Mouse (Mus musculus) ovary, postnatal 14 days (tissue): Measurements from ENCODE around the gene Ankrd23.

Experiments used
- DNase-seq: peaks from one replicate; pipeline ENCODE4 v3.0.0; 2022; ENCODE audit warnings: low spot score

Gene Ankrd23

DNA sequence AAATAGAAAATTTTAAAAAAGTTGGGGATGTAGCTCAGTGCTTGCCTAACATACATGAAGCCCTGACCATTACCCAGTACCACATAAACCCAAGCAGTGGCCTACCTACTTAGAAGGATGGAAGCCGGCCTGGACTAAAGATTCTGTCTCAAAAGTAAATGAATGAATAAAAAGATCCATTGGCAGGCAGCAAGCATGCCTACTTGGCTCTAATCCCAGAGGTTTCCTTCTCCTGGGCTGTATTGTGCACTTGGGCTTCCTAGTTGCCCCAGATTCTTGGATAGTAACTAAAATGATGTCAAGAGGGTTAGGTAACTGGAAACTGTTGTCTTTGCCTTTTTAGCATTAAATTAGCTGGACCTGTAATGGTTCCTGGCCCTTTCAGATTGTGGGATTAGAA lies 23.4 kb downstream of the Ankrd23 start:
- DNase-seq: no peak

DNA sequence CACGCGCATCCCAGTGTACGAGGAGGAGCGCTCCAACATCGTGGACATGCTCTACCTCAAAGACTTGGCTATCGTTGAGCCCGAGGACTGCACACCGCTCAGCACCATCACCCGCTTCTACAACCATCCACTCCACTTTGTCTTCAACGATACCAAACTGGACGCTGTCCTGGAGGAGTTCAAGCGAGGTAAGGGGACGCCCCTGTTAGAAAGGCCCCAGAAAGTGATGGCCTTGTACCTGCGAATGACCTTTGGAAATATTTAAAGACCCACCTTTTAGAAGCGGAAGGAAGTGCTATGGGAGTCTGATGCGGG lies 23.8 kb downstream of the Ankrd23 start:
- DNase-seq: no peak

DNA sequence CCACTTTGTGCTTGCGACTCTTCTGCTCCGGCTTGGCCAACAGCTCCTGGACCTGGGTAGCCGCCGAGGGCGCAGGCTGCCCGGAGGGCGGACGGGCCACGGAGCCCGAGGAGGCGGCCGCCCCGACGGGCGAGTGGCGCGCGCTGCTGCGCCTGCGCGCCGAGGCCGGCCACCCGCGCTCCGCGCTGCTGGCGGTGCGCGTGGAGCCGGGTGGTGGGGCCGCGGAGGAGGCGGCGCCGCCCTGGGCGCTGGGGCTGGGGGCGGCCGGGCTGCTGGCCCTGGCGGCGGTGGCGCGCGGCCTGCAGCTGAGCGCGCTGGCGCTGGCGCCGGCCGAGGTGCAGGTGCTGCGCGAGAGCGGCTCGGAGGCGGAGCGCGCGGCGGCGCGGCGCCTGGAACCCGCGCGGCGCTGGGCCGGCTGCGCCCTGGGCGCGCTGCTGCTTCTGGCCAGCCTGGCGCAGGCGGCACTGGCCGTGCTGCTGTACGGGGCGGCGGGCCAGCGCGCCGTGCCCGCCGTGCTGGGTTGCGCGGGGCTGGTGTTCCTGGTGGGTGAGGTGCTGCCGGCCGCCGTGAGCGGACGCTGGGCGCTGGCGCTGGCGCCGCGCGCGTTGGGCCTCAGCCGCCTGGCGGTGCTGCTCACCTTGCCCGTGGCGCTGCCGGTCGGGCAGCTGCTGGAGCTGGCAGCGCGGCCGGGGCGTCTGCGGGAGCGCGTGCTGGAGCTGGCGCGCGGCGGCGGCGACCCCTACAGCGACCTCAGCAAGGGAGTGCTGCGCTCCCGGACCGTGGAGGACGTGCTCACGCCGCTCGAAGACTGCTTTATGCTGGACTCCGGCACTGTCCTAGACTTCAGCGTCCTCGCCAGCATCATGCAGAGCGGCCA lies 24.4 kb downstream of the Ankrd23 start:
- peak; percentile 23 for DNase-seq

DNA sequence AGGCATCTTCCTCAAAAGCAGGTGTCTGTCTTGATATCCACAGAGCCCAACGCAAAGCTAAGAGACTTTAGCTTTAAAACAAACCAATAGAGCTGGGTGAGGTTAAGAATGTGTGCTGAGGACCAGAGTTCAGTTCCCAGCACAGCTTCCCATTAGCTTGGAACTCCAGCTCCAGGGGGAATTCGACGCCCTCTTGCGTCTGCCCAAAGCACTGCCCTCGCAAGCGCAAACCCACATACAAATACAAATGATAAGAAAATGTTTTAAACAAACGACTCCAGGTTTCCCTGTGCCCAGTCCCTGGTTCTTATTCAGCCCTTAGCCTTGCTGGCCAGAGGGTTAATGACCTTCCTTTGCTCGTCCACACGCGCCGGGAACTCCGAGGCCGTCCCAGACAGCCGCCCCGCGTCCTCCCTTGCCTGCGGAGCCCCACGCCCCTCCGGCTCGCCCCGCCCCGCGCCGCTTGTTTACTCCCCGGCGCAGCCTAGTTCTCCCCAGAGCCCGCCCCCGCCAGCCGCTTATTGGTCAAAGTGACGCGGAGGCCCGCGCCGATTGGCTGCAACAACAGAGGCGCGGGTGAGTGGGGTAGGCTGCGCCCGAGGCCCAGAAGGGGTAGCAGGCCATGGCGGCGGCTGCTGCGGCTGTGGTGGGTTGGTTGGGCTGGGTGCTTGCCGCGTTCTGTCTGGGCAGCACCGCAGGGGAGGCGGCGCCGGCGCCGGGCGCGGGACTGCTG lies 25.2 kb downstream of the Ankrd23 start, which contains the start of gene Cnnm3:
TSS of gene Cnnm3 (plus strand) at position 579 of the 733 bp plus-strand sequence.
- peak; percentile 100 for DNase-seq

DNA sequence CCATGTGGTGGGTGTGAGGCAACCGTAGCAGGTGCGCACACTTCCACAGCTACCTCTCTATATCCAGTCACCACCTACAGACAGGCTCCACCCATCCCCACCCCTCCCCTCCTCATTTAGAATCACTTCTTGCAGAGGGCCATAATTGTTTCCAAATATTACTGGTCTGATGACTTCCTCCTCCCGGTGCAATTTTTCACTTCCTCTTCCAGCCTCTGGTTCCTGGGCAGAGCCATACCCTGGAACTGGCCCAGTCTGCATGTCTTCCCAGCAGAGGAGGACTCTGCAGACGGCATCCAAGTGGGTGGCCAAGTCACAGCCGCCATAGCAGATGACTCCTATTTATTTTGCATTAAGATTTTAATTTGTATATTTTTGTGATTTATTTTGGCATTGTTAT lies 28.4 kb downstream of the Ankrd23 start:
- no peak for DNase-seq

DNA sequence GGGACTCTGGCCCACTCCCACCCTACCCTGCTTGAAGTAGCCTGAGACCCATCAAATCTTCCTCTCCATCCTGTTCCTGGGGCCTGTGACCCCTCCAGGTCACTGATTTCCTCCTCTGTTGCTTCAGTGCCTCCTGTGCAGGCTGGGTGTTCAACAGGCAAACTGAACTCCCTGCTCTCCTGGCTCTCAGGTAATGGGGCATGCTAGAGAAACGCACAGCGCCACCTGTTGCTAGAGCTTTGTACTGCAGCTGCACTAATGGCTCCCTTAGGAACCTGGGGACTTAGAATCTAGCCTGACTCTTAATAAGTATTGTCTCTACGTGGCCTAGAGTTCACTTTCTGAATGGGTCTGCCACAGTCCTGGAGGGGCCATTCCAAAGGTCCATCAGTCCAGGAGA lies 35.4 kb downstream of the Ankrd23 start:
- peak; percentile 66 for DNase-seq

DNA sequence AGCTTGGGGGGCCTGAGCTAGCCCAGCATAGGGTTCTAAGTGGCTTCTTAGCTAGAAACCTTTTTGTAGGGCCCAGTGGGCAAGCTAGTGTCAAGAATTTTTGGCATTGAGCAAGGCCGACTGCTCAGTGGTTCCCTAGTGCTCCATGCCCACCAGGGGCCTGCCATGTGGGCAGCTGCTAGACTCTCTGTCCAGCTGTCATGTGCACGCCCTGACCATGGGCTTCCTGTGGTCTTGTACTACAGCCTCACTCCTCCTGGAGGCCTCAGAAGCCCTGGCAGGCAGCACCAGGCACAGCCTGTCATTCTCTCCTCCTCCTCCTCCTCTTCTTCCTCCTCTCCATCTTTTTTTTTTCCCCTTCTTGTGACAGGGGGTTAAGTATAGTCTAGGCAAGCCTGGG lies 39.4 kb downstream of the Ankrd23 start:
- no peak for DNase-seq

DNA sequence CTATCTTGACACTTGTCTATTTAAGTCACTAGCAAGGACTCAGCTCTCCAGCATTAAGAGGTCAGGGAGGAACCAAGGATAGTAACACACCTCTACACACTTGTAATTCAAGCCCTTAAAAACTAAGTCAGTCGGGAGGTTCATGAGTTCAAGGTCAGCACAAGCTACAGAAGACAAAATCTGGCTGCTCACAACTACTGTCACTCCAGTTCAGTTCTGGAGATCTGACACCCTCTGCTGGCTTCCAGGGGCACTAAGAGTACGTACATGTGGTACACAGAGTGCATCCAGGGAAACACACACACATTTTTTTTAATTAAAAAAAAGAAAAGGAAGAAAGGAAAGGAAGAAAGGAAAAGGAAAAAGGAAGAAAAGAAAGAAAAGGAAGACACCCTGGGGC lies 40.0 kb downstream of the Ankrd23 start:
- no peak for DNase-seq

DNA sequence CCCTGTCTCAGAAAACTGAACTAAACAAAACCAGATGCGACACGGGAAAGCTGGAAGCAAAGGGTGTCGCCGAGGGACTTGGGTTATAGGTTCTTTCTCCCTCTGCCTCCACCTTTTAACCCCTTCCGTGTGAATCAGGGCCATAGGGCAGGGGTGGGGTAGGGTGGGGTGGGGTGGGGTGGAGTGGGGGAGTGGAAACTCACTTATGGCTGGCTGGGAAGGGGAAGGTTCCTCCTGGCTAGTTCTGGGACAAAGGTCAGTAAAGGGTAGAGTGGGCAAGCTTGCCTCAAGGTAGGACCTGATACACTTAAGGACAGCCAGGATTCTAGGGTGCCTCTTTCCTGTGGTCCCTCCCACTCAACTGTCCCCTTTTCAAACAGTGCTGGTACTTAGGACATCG lies 43.4 kb downstream of the Ankrd23 start:
- no peak for DNase-seq

DNA sequence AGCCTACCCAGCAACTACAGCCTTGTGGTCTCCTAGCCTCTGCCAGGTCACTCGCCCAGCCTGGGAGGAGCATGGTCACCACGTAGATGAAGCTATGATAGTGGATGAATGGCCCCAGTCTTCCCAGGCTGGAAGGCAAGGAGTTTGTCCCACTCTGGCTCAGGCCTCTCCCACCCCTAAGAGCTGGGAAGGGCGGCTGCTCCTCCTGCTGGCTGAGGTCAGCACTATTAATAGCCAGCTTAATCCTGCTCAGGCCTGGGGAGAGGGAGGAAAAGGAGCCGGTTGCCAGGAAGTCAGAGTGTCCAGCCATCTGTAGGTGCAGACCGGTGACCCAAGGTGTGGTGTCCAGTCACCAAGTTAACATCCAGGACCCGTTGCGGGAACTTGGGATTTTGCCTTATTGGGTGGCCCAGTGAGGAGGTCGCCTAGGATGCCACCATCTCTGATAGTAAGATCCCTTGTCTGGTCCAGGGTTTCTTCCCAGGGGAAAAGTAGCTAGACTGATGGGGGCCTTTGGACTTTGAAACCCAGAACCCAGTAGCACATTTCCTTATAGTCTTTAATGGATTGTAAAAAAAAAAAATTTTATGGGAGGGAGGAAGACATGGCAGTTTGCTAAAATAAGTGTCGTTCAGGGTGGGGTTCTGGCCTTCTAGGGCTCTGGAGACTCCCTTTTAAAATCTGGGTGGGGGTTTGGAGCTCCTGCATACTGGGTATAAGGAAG lies 44.1 kb downstream of the Ankrd23 start:
- DNase-seq: peak; percentile 38

DNA sequence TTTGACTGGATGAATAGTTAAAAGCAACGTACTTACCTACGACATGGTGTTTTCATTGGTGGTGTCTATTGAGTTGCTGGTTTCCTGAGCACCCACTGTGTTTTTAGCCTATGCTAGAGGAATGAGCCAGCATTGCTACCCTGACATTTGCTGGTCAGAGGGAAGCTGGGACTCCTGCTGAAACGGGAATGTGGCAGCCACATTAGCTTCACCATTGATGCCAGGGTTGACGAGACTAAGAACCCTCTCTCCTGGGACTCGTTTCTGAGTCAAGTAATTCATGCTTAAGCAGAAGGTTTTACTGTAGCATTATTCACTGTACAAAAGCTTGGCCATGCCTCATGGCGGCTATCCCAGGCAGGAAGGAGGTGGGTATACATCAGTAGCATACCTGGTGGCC lies 47.0 kb downstream of the Ankrd23 start:
- DNase-seq: no peak

DNA sequence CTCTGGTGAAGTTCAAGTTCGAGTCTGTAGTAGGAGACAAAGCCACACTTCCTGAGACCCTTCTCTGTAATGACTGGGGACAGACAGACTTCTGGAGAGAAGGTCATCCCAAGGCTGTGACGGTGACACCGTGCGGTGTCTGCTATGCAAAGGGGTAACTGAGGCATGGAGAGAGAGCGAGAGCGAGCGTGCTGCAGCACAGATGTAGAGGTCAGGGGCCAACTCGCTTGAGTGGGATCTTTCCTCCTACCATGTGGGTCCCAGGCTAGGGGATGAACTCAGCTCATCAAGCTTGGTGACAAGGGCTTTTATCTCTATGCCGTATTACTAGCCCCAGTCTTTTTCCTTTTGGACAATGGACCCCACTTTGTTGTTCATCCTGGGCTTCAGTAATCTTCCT lies 49.6 kb downstream of the Ankrd23 start:
- no peak for DNase-seq

DNA sequence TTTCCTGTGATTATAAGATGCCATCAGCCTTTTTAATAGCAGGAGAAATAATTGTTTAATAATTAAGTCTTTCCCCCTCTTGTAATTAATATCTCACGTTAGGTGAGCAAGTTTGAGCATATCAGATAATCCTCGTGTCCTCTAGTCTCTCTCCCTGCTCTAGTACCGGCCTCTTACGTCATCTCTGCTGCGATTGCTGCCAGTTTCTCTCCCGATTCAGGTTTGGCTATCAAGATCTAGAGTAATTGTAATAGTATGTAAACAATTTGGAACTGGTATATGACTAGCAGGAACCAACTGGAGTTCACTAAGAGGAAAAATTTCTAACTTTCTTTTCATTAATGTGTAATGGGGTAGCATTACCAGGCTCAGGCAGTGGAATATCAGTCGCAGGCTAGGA lies 51.6 kb downstream of the Ankrd23 start:
- no peak for DNase-seq

DNA sequence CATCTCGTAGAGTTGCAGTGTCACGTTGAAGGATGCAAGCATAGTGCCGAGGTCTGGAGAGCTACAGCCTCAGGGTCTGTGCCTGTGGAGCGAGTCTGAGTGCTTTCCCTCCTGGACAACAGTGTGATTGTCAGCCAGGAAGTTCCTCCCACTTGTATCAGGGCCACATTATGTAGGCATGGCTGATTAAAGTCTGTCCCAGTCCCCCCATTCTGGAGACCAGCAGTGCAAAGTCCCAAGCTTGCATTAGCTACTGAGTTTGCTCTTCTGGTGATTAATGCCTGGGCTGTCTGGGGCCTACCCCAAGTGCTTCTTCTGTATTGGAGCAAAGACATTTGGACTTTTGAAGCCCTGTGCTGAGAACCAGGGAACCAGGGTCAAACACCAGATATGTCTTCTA lies 52.9 kb downstream of the Ankrd23 start:
- DNase-seq: no peak
